Mouse (Mus musculus) heart, adult 2 months (tissue): ENCODE data around the gene Brpf3. TPM values are rescaled to one million over a fixed set of nuclear protein-coding genes. Genes with fewer than 3 reads are reported as not detected.

Experiments
- DNase-seq, 2 experiments: peaks; one replicate each; pipeline ENCODE4 v3.0.0; 2021
- H3K27ac ChIP-seq: fragments of 200-600 bp; 2 replicates; pipeline ENCODE4 v1.8.1; 2022
- H3K27me3 ChIP-seq: fragments of 200-500 bp; 2 replicates; pipeline ENCODE4 v1.6.1; 2012; ENCODE audit warnings: mild to moderate bottlenecking, low read length, inconsistent platforms, mixed read lengths; ENCODE audit not compliant: control insufficient read depth, insufficient read depth
- H3K36me3 ChIP-seq: fragments of 200-500 bp; 2 replicates; pipeline ENCODE4 v1.6.1; 2012; ENCODE audit warnings: low read length, inconsistent platforms; ENCODE audit not compliant: control insufficient read depth, insufficient read depth
- H3K4me1 ChIP-seq: fragments of 200-500 bp; 2 replicates; pipeline ENCODE4 v1.6.1; 2011; ENCODE audit warnings: low read length; ENCODE audit not compliant: control insufficient read depth, insufficient read depth
- H3K4me3 ChIP-seq: fragments of 200-600 bp; 2 replicates; pipeline ENCODE4 v1.8.1; 2022
- H3K79me2 ChIP-seq: fragments of 200-500 bp; replicated peaks from 2 replicates; pipeline ENCODE4 v1.6.1; 2012; ENCODE audit warnings: mild to moderate bottlenecking, inconsistent platforms, low read length, moderate library complexity, mixed read lengths; ENCODE audit not compliant: control insufficient read depth, insufficient read depth
- H3K9ac ChIP-seq: fragments of 200-500 bp; 2 replicates; pipeline ENCODE4 v1.6.1; 2012; ENCODE audit warnings: low read depth, mild to moderate bottlenecking, control low read depth, inconsistent platforms, low read length, mixed read lengths
- CTCF ChIP-seq: fragments of 200-600 bp; IDR thresholded peaks from 2 replicates; pipeline ENCODE4 v1.8.1; 2022; ENCODE audit warnings: antibody characterized with exemption, mild to moderate bottlenecking, moderate library complexity
- EP300 ChIP-seq: fragments of 200-500 bp; IDR thresholded peaks from 2 replicates; pipeline ENCODE4 v1.6.1; 2011; ENCODE audit warnings: low read depth, low read length, control low read depth; ENCODE audit not compliant: insufficient read depth
- POLR2A ChIP-seq: fragments of 200-500 bp; IDR thresholded peaks from 2 replicates; pipeline ENCODE4 v1.6.1; 2011; ENCODE audit warnings: mild to moderate bottlenecking, low read depth, low read length, control low read depth; ENCODE audit not compliant: insufficient read depth
- WGBS: fragments of 180-500 bp; shearing (Covaris S2); methylation state at CpG from one replicate; pipeline ENCODE4 v1.1.7; 2018; 5-methylcytosine and 5-hydroxymethylcytosine counted together
- intact Hi-C: fragments of 180-260 bp; cut with DNase I; formaldehyde crosslinking; loops from one replicate; pipeline ENCODE4 v1.15.1; 2025
- polyA plus RNA-seq: library from polyadenylated mRNA; depleted of rRNA; stranded (reverse); fragments of >200 nt; gene quantifications from 2 replicates; pipeline ENCODE4 v1.2.3, GENCODE M21; 2012
- total RNA-seq, 2 experiments: library from RNA; stranded (reverse); gene quantifications; 2 replicates each; pipeline ENCODE4 v1.2.3; 2021

Gene Brpf3
- total and polyA plus RNA-seq, 3 experiments: 12.0 to 15.8 (median 14.2) TPM

DNA sequence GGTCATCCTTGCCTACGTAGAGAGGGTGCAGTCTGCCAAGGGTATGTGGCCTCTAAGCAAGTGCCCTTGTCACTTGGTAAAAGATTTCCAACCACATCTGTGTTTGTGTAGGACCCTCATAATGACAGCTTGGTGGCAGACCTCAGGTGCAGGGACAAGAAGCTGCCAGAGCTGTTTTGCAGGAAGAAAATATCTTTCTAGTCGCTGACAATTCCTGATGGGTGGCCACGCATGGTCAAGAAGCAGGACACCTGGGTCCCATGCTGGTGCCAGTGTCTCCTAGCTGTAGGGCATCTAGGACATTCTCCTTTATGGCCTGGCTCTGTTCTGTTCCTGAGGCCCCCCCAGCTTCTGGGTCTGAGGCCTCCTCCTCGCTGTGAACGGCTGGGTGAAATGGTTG, 75.4 kb downstream of the Brpf3 start:
- peaks cover 6% of the 10 kb centered on the region for H3K4me1 ChIP-seq
- intact Hi-C loops: no loop called here
- no peak overlapping the region for H3K4me3 ChIP-seq
- H3K36me3 ChIP-seq: no peaks in the 10 kb centered on the region
- no peak for TF ChIP-seq CTCF
- no peak for TF ChIP-seq EP300
- no peak for TF ChIP-seq POLR2A
- H3K79me2 ChIP-seq: no peaks in the 10 kb centered on the region
- H3K27ac ChIP-seq: no peak overlapping the region
- no peaks in the 10 kb centered on the region for H3K27me3 ChIP-seq
- WGBS: 81% methylated on average over 5 of the region's 5 CpGs
- DNase-seq: no peak
- H3K9ac ChIP-seq: no peak overlapping the region

GRCm38 (mm10) chr17:28876821-28877220, 75.9 kb downstream of the Brpf3 start:
- H3K9ac ChIP-seq: no peak overlapping the region
- no peaks in the 10 kb centered on the region for H3K27me3 ChIP-seq
- H3K36me3 ChIP-seq: no peaks in the 10 kb centered on the region
- no peak overlapping the region for H3K4me3 ChIP-seq
- no peaks in the 10 kb centered on the region for H3K79me2 ChIP-seq
- no peak overlapping the region for H3K27ac ChIP-seq
- intact Hi-C loops: no loop called here
- TF ChIP-seq EP300 (no peak), POLR2A (no peak), CTCF (peak; percentile 44)
- WGBS: 33% methylated on average over 19 of the region's 19 CpGs
- DNase-seq: no peak
- peaks cover 6% of the 10 kb centered on the region for H3K4me1 ChIP-seq

DNA sequence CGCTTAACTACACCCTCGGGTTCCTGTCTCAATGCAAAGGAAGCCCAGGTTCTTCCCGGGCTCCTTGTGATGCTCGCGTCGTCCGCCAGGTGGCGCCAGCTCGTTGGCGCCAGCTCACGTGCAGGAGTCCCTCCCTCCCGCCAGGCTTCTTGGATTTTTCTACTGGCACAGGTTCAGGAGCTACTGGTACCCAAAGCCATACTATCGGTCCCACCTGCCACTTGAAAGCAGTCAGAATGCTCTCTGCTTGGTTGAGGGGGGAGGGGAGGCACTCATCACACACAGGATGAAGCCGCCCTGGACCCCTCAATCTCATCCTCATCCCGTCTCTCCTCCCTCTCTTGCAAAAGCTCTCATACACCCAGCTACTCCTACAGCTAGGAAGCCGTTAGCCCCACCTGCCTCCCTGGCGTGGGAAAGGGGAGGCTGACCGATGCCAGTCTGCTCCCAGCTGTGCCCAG, 79.1 kb downstream of the Brpf3 start:
- no peak for TF ChIP-seq POLR2A
- TF ChIP-seq EP300: peak; percentile 65; the same call in 1 of the 2 replicates
- TF ChIP-seq CTCF: peak; percentile 86
- intact Hi-C loops: loop anchor here (2.0 kb wide), 1 partner anchor 25 kb away; no protein-coding TSS in a partner anchor
- no peaks in the 10 kb centered on the region for H3K27me3 ChIP-seq
- no peaks in the 10 kb centered on the region for H3K36me3 ChIP-seq
- H3K27ac ChIP-seq: no peak overlapping the region
- WGBS: 9% methylated on average over 18 of the region's 18 CpGs
- H3K79me2 ChIP-seq: no peaks in the 10 kb centered on the region
- H3K9ac ChIP-seq: no peak overlapping the region
- H3K4me1 ChIP-seq: peaks cover 5% of the 10 kb centered on the region
- no peak overlapping the region for H3K4me3 ChIP-seq
- DNase-seq: peak; percentile 70 to 82

DNA sequence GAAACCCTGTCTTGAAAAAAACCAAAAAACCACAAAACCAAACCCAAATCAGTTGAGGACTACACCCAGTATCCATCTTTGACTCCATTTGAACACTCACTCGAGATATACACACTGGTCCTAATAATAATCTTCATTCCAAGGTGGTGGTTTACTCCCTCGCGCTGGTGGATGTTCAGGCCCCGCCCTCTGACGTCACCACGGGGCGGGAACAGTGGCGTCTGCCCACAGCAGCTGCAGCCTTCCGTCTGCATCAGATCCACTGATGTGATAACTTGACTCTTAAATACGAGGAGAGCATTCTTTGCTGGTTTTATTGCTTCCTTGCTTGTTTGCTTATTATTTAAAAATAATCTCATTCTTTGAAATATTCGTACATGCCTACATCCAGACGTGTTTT, 81.4 kb downstream of the Brpf3 start:
- no peaks in the 10 kb centered on the region for H3K36me3 ChIP-seq
- no peaks in the 10 kb centered on the region for H3K79me2 ChIP-seq
- peak; percentile 73 to 74 for DNase-seq
- H3K4me1 ChIP-seq: no peaks in the 10 kb centered on the region; the same call in 1 of the 2 replicates
- TF ChIP-seq POLR2A (no peak), EP300 (no peak), CTCF (no peak)
- no peaks in the 10 kb centered on the region for H3K27me3 ChIP-seq
- WGBS: 3% methylated on average over 12 of the region's 12 CpGs
- H3K9ac ChIP-seq: no peak overlapping the region
- H3K4me3 ChIP-seq: no peak overlapping the region
- intact Hi-C loops: loop anchor here (2.0 kb wide), 1 partner anchor 44 kb away; no protein-coding TSS in a partner anchor
- H3K27ac ChIP-seq: no peak overlapping the region

- no peak for DNase-seq
- no peaks in the 10 kb centered on the region for H3K36me3 ChIP-seq
- H3K27me3 ChIP-seq: no peaks in the 10 kb centered on the region
- TF ChIP-seq POLR2A (no peak), EP300 (no peak), CTCF (peak; percentile 44)
- no peak overlapping the region for H3K4me3 ChIP-seq
- no peaks in the 10 kb centered on the region for H3K79me2 ChIP-seq
- H3K4me1 ChIP-seq: no peaks in the 10 kb centered on the region; the same call in 1 of the 2 replicates
- no peak overlapping the region for H3K9ac ChIP-seq
- intact Hi-C loops: loop anchor here (2.0 kb wide), 1 partner anchor 44 kb away; no protein-coding TSS in a partner anchor
- WGBS: 40% methylated on average over 8 of the region's 8 CpGs
- H3K27ac ChIP-seq: no peak overlapping the region
Observed at GRCm38 (mm10) chr17:28882810-28883209, 81.9 kb downstream of the Brpf3 start.

DNA sequence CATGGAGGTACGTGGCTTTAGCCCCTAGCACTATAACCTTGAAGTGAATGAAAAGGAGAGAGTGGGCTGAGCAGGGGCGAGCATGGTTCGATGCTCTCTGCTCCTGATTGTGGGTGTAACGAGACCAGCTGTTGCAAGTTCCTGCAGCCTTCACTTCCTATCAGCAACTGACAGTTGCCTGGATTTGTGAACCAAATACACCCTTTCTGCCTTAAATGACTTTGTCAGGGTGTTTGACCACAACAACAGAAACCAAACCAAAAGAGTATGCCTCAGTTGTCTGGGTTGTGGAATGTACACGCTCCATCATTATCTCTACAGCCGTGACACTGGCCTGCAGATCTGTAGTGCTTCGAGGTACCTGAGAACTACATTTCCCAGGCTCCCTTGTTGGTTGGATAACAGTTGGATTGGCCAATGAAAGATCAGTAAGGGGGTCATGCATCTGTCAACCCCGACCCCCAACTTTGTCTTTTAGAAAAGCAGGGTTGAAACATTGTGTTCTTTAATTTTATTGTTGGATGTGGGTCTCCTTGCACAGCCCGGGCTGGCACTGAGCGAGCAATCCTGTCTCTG, 83.1 kb downstream of the Brpf3 start:
- Histone ChIP-seq H3K79me2 (no peaks in the 10 kb centered on the region), H3K27me3 (no peaks in the 10 kb centered on the region), H3K27ac (no peak overlapping the region), H3K4me3 (no peak overlapping the region), H3K4me1 (no peaks in the 10 kb centered on the region; the same call in 1 of the 2 replicates), H3K9ac (no peak overlapping the region), H3K36me3 (no peaks in the 10 kb centered on the region)
- no peak for DNase-seq
- WGBS: 55% methylated on average over 10 of the region's 10 CpGs
- intact Hi-C loops: loop anchor here (2.0 kb wide), 1 partner anchor 43 kb away; no protein-coding TSS in a partner anchor
- TF ChIP-seq POLR2A: no peak
- TF ChIP-seq EP300: no peak
- TF ChIP-seq CTCF: no peak
